Mouse (Mus musculus) kidney, adult 11 months (tissue): ENCODE results near the gene Rac2.
A peak's percentile ranks its signal among the peaks of the same experiment; 100 is the strongest.

ENCODE experiments used
- DNase-seq: peaks from one replicate; pipeline ENCODE4 v3.0.0; 2022

Gene Rac2

GRCm38 (mm10) chr15:78515759-78516158 lies 56.8 kb downstream of the Rac2 start:
- DNase-seq = no peak

- peak; percentile 57 for DNase-seq
These were observed 58.0 kb downstream of the Rac2 start for GRCm38 (mm10) chr15:78514393-78515146.

- DNase-seq = no peak
These were observed 59.6 kb downstream of the Rac2 start for GRCm38 (mm10) chr15:78513019-78513418.

- no peak for DNase-seq
These were observed 60.6 kb downstream of the Rac2 start for GRCm38 (mm10) chr15:78511951-78512350.

GRCm38 (mm10) chr15:78510736-78511135 lies 61.8 kb downstream of the Rac2 start:
- DNase-seq = no peak

- DNase-seq = no peak
These were observed 62.4 kb downstream of the Rac2 start for GRCm38 (mm10) chr15:78510121-78510576.

- no peak for DNase-seq
These were observed 63.2 kb downstream of the Rac2 start for GRCm38 (mm10) chr15:78509297-78509899.
